Mouse (Mus musculus) cerebellum, adult 2 months (tissue): ENCODE measurements around the gene Cops6.

Experiments
- CTCF ChIP-seq: fragments of 200-500 bp; IDR thresholded peaks from 2 replicates; pipeline ENCODE4 v1.5.1; 2011; ENCODE audit warnings: low read depth, mild to moderate bottlenecking, control low read depth, low read length, moderate library complexity, borderline replicate concordance; ENCODE audit not compliant: insufficient read depth
- POLR2A ChIP-seq: fragments of 200-500 bp; IDR thresholded peaks from 2 replicates; pipeline ENCODE4 v1.6.1; 2011; ENCODE audit warnings: low read length, control low read depth, borderline replicate concordance; ENCODE audit not compliant: insufficient read depth

DNA sequence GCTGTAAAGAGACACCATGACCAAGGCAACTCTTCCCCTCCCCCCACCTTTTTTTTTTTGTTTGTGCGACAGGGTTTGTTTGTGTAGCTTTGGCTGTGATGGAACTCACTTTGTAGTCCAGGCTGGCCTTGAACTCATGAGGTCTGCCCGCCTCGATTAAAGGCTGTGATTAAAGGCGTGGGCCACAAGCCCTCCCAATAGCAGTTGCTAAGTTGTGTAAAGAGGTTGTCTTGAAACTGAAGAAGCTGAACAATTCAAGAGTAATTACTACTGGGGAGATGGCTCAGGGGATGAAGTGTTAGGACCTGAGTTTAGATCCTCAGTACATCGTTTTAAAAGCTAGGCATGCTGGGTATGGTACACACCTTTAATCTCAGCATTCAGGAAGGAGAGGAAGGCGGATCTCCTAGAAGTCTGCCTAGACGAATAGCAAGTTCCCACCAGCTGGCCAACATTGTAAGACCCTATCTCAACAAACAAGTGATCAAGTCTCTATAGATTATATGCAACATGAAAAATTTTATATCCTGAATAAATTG is 578 bp upstream of the Cops6 start:
- TF ChIP-seq CTCF (no peak), POLR2A (no peak)
